Mouse (Mus musculus): ENCODE measurements around the gene Umod. TPM values are rescaled to one million over a fixed set of nuclear protein-coding genes. Genes with fewer than 3 reads are reported as not detected.

Umod gene
- 2,888 and 4,030 TPM in 2 replicates for polyA plus RNA-seq (2012; rRNA removed)

GRCm38 (mm10) chr7:119479256-119479655 lies at the start of gene Umod:
Umod (minus strand) TSS chr7:119479282.
- DNase-seq = peak; percentile 95
- no peak for TF ChIP-seq CTCF (conservative IDR thresholded peaks at IDR 0.05; ENCODE audit: insufficient read depth, insufficient read length, low read depth, low read length)
- no peak for TF ChIP-seq POLR2A (IDR thresholded peaks at IDR 0.05; ENCODE audit: low read depth, low read length)
- peaks cover 8% of the 10 kb centered on the region; the same call in 1 of the 2 replicates for H3K4me1 ChIP-seq (ENCODE audit: control insufficient read depth, insufficient read depth, low read length)
- H3K27ac ChIP-seq (ENCODE audit: insufficient read depth, low read depth, low read length) = peak within 1 kb of the TSS; percentile 96
- H3K27me3 ChIP-seq (replicated peaks; ENCODE audit: control insufficient read depth, insufficient read depth, low read length) = no peaks in the 10 kb centered on the region
- H3K36me3 ChIP-seq (ENCODE audit: control insufficient read depth, insufficient read depth, low read length) = no peaks in the 10 kb centered on the region
- H3K4me3 ChIP-seq (ENCODE audit: insufficient read depth, low read depth, low read length) = peak within 1 kb of the TSS; percentile 32

GRCm38 (mm10) chr7:119528617-119529016 lies 49.5 kb upstream of the Umod start:
- DNase-seq = no peak
- 60% methylated on average over 7 of the region's 7 CpGs for WGBS
- peak overlapping the region; percentile 96 for H3K27ac ChIP-seq (ENCODE audit: insufficient read depth, low read depth, low read length)
- H3K36me3 ChIP-seq (ENCODE audit: control insufficient read depth, insufficient read depth, low read length) = peaks cover 2% of the 10 kb centered on the region; the same call in 1 of the 2 replicates
- no peak for TF ChIP-seq POLR2A (IDR thresholded peaks at IDR 0.05; ENCODE audit: low read depth, low read length)
- TF ChIP-seq CTCF (conservative IDR thresholded peaks at IDR 0.05; ENCODE audit: insufficient read depth, insufficient read length, low read depth, low read length) = no peak
- no peaks in the 10 kb centered on the region for H3K27me3 ChIP-seq (replicated peaks; ENCODE audit: control insufficient read depth, insufficient read depth, low read length)
- peaks cover 39% of the 10 kb centered on the region for H3K4me1 ChIP-seq (ENCODE audit: control insufficient read depth, insufficient read depth, low read length)
- H3K4me3 ChIP-seq (ENCODE audit: insufficient read depth, low read depth, low read length) = no peak overlapping the region

GRCm38 (mm10) chr7:119527548-119527947 lies 48.5 kb upstream of the Umod start:
- Histone ChIP-seq H3K27ac (ENCODE audit: insufficient read depth, low read depth, low read length) (peak overlapping the region; percentile 98), H3K4me1 (ENCODE audit: control insufficient read depth, insufficient read depth, low read length) (peaks cover 44% of the 10 kb centered on the region), H3K4me3 (ENCODE audit: insufficient read depth, low read depth, low read length) (peak overlapping the region; percentile 41; the same call in 1 of the 2 replicates), H3K36me3 (ENCODE audit: control insufficient read depth, insufficient read depth, low read length) (no peaks in the 10 kb centered on the region), H3K27me3 (replicated peaks; ENCODE audit: control insufficient read depth, insufficient read depth, low read length) (no peaks in the 10 kb centered on the region)
- TF ChIP-seq POLR2A (IDR thresholded peaks at IDR 0.05; ENCODE audit: low read depth, low read length) (no peak), CTCF (conservative IDR thresholded peaks at IDR 0.05; ENCODE audit: insufficient read depth, insufficient read length, low read depth, low read length) (no peak)
- 23% methylated on average over 2 of the region's 2 CpGs for WGBS
- peak; percentile 79 for DNase-seq

- no peak for DNase-seq
- Histone ChIP-seq H3K27ac (ENCODE audit: insufficient read depth, low read depth, low read length) (peak overlapping the region; percentile 98), H3K27me3 (replicated peaks; ENCODE audit: control insufficient read depth, insufficient read depth, low read length) (no peaks in the 10 kb centered on the region), H3K4me1 (ENCODE audit: control insufficient read depth, insufficient read depth, low read length) (peaks cover 41% of the 10 kb centered on the region), H3K36me3 (ENCODE audit: control insufficient read depth, insufficient read depth, low read length) (no peaks in the 10 kb centered on the region), H3K4me3 (ENCODE audit: insufficient read depth, low read depth, low read length) (peak overlapping the region; percentile 41)
- 88% methylated on average over 1 of the region's 1 CpGs for WGBS
- TF ChIP-seq CTCF (conservative IDR thresholded peaks at IDR 0.05; ENCODE audit: insufficient read depth, insufficient read length, low read depth, low read length) = no peak
- no peak for TF ChIP-seq POLR2A (IDR thresholded peaks at IDR 0.05; ENCODE audit: low read depth, low read length)
Measured at GRCm38 (mm10) chr7:119527135-119527534, 48.1 kb upstream of the Umod start.

GRCm38 (mm10) chr7:119526486-119526885 lies 47.4 kb upstream of the Umod start:
- Histone ChIP-seq H3K27me3 (replicated peaks; ENCODE audit: control insufficient read depth, insufficient read depth, low read length) (no peaks in the 10 kb centered on the region), H3K4me3 (ENCODE audit: insufficient read depth, low read depth, low read length) (peak overlapping the region; percentile 41), H3K36me3 (ENCODE audit: control insufficient read depth, insufficient read depth, low read length) (no peaks in the 10 kb centered on the region), H3K4me1 (ENCODE audit: control insufficient read depth, insufficient read depth, low read length) (peaks cover 41% of the 10 kb centered on the region), H3K27ac (ENCODE audit: insufficient read depth, low read depth, low read length) (peak overlapping the region; percentile 98)
- DNase-seq = peak; percentile 51
- WGBS = 51% methylated on average over 13 of the region's 13 CpGs
- TF ChIP-seq POLR2A (IDR thresholded peaks at IDR 0.05; ENCODE audit: low read depth, low read length) (no peak), CTCF (conservative IDR thresholded peaks at IDR 0.05; ENCODE audit: insufficient read depth, insufficient read length, low read depth, low read length) (no peak)

- H3K27ac ChIP-seq (ENCODE audit: insufficient read depth, low read depth, low read length) = peak overlapping the region; percentile 98
- H3K27me3 ChIP-seq (replicated peaks; ENCODE audit: control insufficient read depth, insufficient read depth, low read length) = no peaks in the 10 kb centered on the region
- no peaks in the 10 kb centered on the region for H3K36me3 ChIP-seq (ENCODE audit: control insufficient read depth, insufficient read depth, low read length)
- H3K4me3 ChIP-seq (ENCODE audit: insufficient read depth, low read depth, low read length) = peak overlapping the region; percentile 41; the same call in 1 of the 2 replicates
- TF ChIP-seq POLR2A (IDR thresholded peaks at IDR 0.05; ENCODE audit: low read depth, low read length) (no peak), CTCF (conservative IDR thresholded peaks at IDR 0.05; ENCODE audit: insufficient read depth, insufficient read length, low read depth, low read length) (no peak)
- 6% methylated on average over 2 of the region's 2 CpGs for WGBS
- H3K4me1 ChIP-seq (ENCODE audit: control insufficient read depth, insufficient read depth, low read length) = peaks cover 43% of the 10 kb centered on the region
- DNase-seq = peak; percentile 91
Measured at GRCm38 (mm10) chr7:119525881-119526281, 46.8 kb upstream of the Umod start.

- Histone ChIP-seq H3K4me1 (ENCODE audit: control insufficient read depth, insufficient read depth, low read length) (peaks cover 36% of the 10 kb centered on the region), H3K27ac (ENCODE audit: insufficient read depth, low read depth, low read length) (peak within 1 kb of the TSS; percentile 93), H3K4me3 (ENCODE audit: insufficient read depth, low read depth, low read length) (no peak within 1 kb of the TSS), H3K36me3 (ENCODE audit: control insufficient read depth, insufficient read depth, low read length) (no peaks in the 10 kb centered on the region), H3K27me3 (replicated peaks; ENCODE audit: control insufficient read depth, insufficient read depth, low read length) (no peaks in the 10 kb centered on the region)
- no peak for DNase-seq
- TF ChIP-seq CTCF (conservative IDR thresholded peaks at IDR 0.05; ENCODE audit: insufficient read depth, insufficient read length, low read depth, low read length) (no peak), POLR2A (IDR thresholded peaks at IDR 0.05; ENCODE audit: low read depth, low read length) (no peak)
- 71% methylated on average over 4 of the region's 4 CpGs for WGBS
Measured at GRCm38 (mm10) chr7:119523389-119523788, 44.3 kb upstream of the Umod start, which contains the start of gene Pdilt. Pdilt (minus strand) TSS chr7:119523489.

Measured in kidney, adult 2 months (tissue).